Mouse (Mus musculus) hindbrain, embryonic 14.5 days (tissue): ENCODE data around the gene Rcan3. TPM values are rescaled to one million over a fixed set of nuclear protein-coding genes. Genes with fewer than 3 reads are reported as not detected.

Experiments used
- ATAC-seq: fragments of 200-750 bp; cut with Nextera tagmentation; 2 replicates; pipeline ENCODE4 v1.8.0; 2017; ENCODE audit warnings: moderate number of reproducible peaks, mild to moderate bottlenecking, moderate TSS enrichment, moderate library complexity; ENCODE audit not compliant: low FRiP score
- DNase-seq: peaks from one replicate; pipeline ENCODE4 v3.0.0-alpha.2; 2015; ENCODE audit warnings: low spot score
- H3K27ac ChIP-seq: fragments of 300-500 bp; sonication (generic); 2 replicates; pipeline ENCODE4 v1.5.1; 2014; ENCODE audit warnings: mild to moderate bottlenecking, moderate library complexity
- H3K27me3 ChIP-seq: fragments of 300-500 bp; sonication (generic); 2 replicates; pipeline ENCODE4 v1.6.1; 2014; ENCODE audit warnings: mild to moderate bottlenecking, low read length, mixed read lengths; ENCODE audit not compliant: control insufficient read depth, insufficient read depth
- H3K36me3 ChIP-seq: fragments of 300-500 bp; sonication (generic); replicated peaks from 2 replicates; pipeline ENCODE4 v1.6.1; 2014; ENCODE audit not compliant: control insufficient read depth, insufficient read depth
- H3K4me1 ChIP-seq: fragments of 300-500 bp; sonication (generic); replicated peaks from 2 replicates; pipeline ENCODE4 v1.6.1; 2014; ENCODE audit warnings: antibody characterized with exemption, low read length, mixed read lengths; ENCODE audit not compliant: control insufficient read depth, insufficient read depth
- H3K4me2 ChIP-seq: fragments of 300-500 bp; sonication (generic); replicated peaks from 2 replicates; pipeline ENCODE4 v1.6.1; 2014; ENCODE audit warnings: mild to moderate bottlenecking, moderate library complexity
- H3K4me3 ChIP-seq: fragments of 300-500 bp; sonication (generic); replicated peaks from 2 replicates; pipeline ENCODE4 v1.5.1; 2014; ENCODE audit warnings: mild to moderate bottlenecking, low read length
- H3K9ac ChIP-seq: fragments of 300-500 bp; sonication (generic); 2 replicates; pipeline ENCODE4 v1.6.1; 2014
- H3K9me3 ChIP-seq: fragments of 300-500 bp; sonication (generic); 2 replicates; pipeline ENCODE4 v1.6.1; 2016; ENCODE audit warnings: low read length; ENCODE audit not compliant: control insufficient read depth
- WGBS: fragments of 180-500 bp; shearing (Covaris S2); extraction: QIAGEN DNeasy Blood & Tissue Kit; methylation state at CpG from one replicate; pipeline ENCODE4 v1.1.7; 2014; 5-methylcytosine and 5-hydroxymethylcytosine counted together
- microRNA counts: library from miRNA; unstranded; fragments of <30 nt; microRNA quantifications from one replicate; lab custom pipeline; 2016
- microRNA-seq: library from miRNA; unstranded; fragments of <30 nt; microRNA quantifications from one replicate; pipeline ENCODE4, GENCODE M21; 2016
- polyA plus RNA-seq: library from polyadenylated mRNA; unstranded; fragments of >200 nt; fragmentation: Nextera tagmentation; extraction: Ambion mirVana; gene quantifications from 2 replicates; pipeline ENCODE4 v1.2.1, GENCODE M21; 2014

The Rcan3 gene
- polyA plus RNA-seq, 1 experiment from 2014 or later, result 48.8 TPM

DNA sequence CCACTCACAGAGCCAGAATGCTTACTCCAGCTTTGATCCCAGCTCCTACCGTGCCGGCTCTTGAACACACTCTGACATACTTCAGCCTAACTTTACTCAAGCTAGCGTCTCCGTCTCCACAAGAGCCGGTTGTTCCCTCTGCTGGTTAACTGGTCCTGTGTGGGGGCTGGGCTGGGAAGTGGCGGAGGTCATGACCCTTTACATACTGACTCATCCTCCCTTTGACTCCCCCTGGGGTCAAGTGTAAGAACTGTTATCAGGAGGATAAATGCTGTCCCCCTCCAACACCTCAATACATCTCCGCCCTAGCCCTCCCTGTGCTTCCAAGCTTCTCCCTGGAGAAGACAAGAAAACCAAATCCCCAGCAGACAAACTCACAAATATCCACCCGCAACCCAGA, 52.3 kb downstream of the Rcan3 start:
- no peak overlapping the region for H3K27ac ChIP-seq
- no peak overlapping the region for H3K4me3 ChIP-seq
- H3K4me2 ChIP-seq, result no peak overlapping the region
- H3K9me3 ChIP-seq, result no peaks in the 10 kb centered on the region
- no peak for DNase-seq
- no peak for ATAC-seq
- no peak overlapping the region for H3K9ac ChIP-seq
- 0 out of 2 replicates have a peak, but pooled peaks cover 5% of the 10 kb centered on the region for H3K27me3 ChIP-seq
- 51% methylated on average over 8 of the region's 8 CpGs for WGBS
- no peaks in the 10 kb centered on the region for H3K36me3 ChIP-seq
- no peaks in the 10 kb centered on the region for H3K4me1 ChIP-seq

GRCm38 (mm10) chr4:135377241-135377640, 56.4 kb downstream of the Rcan3 start:
- Histone ChIP-seq H3K27me3 (no peaks in the 10 kb centered on the region), H3K9ac (no peak overlapping the region), H3K36me3 (no peaks in the 10 kb centered on the region), H3K9me3 (no peaks in the 10 kb centered on the region), H3K4me2 (no peak overlapping the region), H3K4me1 (no peaks in the 10 kb centered on the region), H3K4me3 (no peak overlapping the region), H3K27ac (no peak overlapping the region)
- no peak for DNase-seq
- no peak for ATAC-seq
- WGBS, result 87% methylated on average over 11 of the region's 11 CpGs

GRCm38 (mm10) chr4:135375444-135375843, 58.2 kb downstream of the Rcan3 start:
- ATAC-seq (no peak), DNase-seq (no peak)
- 65% methylated on average over 3 of the region's 3 CpGs for WGBS
- Histone ChIP-seq H3K4me3 (no peak overlapping the region), H3K4me1 (no peaks in the 10 kb centered on the region), H3K27ac (no peak overlapping the region), H3K9me3 (no peaks in the 10 kb centered on the region), H3K27me3 (no peaks in the 10 kb centered on the region), H3K4me2 (no peak overlapping the region), H3K36me3 (no peaks in the 10 kb centered on the region), H3K9ac (no peak overlapping the region)

DNA sequence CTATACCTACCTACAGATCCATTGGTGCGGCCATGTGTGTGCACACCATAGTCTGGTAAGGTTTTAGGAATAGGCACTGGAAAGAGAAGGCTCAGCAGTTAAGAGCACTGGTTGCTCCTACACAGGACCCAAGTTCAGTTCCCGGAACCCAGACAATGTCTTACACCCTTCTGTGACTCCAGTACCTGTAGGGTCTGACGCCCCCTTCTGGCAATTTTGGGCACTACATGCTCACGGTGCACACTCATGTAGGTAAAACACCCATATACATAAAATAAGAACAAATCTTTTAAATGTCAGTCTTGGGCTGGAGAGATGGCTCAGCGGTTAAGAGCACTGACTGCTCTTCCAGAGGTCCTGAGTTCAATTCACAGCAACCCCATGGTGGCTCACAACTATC, 60.4 kb downstream of the Rcan3 start:
- no peak overlapping the region for H3K4me3 ChIP-seq
- no peak overlapping the region for H3K27ac ChIP-seq
- no peak for ATAC-seq
- WGBS, result 81% methylated on average over 5 of the region's 5 CpGs
- H3K9ac ChIP-seq, result no peak overlapping the region
- no peaks in the 10 kb centered on the region for H3K9me3 ChIP-seq
- no peak for DNase-seq
- no peak overlapping the region for H3K4me2 ChIP-seq
- H3K36me3 ChIP-seq, result no peaks in the 10 kb centered on the region
- H3K27me3 ChIP-seq, result no peaks in the 10 kb centered on the region
- H3K4me1 ChIP-seq, result no peaks in the 10 kb centered on the region

DNA sequence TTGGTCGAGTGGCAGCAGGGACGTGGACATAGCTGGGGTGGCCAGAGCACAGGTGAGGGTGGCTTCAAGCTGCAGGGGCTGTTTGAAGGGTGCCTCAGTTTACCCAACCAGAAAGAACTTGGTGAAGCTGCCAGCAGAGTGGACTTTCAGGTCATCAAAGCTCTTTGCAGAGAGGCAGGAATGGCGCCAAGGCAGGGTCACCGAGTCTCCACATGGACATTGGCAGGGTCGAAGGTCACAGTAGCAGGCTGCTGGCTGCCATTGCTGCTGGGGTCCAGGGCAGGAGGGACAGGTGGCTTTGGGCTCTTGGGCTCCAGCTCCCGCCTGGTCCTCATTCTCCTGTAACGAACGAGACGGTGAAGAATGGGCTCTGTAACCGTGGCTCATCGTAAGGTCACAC, 63.3 kb downstream of the Rcan3 start:
- Histone ChIP-seq H3K27ac (no peak overlapping the region), H3K36me3 (no peaks in the 10 kb centered on the region), H3K9ac (no peak overlapping the region), H3K9me3 (no peaks in the 10 kb centered on the region), H3K27me3 (no peaks in the 10 kb centered on the region), H3K4me1 (no peaks in the 10 kb centered on the region), H3K4me3 (no peak overlapping the region), H3K4me2 (no peak overlapping the region)
- no peak for DNase-seq
- WGBS, result 72% methylated on average over 11 of the region's 11 CpGs
- ATAC-seq, result no peak

GRCm38 (mm10) chr4:135362828-135363227, 70.8 kb downstream of the Rcan3 start:
- ATAC-seq (no peak), DNase-seq (no peak)
- WGBS, result 21% methylated on average over 6 of the region's 6 CpGs

More at GRCm38 (mm10) chr4:135362828-135363227, 70.8 kb downstream of the Rcan3 start:
- Histone ChIP-seq H3K9ac (no peak overlapping the region), H3K27ac (no peak overlapping the region), H3K4me2 (no peak overlapping the region), H3K4me3 (no peak overlapping the region), H3K36me3 (no peaks in the 10 kb centered on the region), H3K27me3 (no peaks in the 10 kb centered on the region), H3K9me3 (no peaks in the 10 kb centered on the region), H3K4me1 (no peaks in the 10 kb centered on the region)

MicroRNA genes within 50 kb of the gene (microRNA counts, 519-probe panel; counts per million panel counts)
- not detected for microRNA mmu-miR-700 (lab: Ali Mortazavi, UCI)

Small RNA genes lying within 50 kb of the gene (microRNA-seq; reads per million reads assigned to microRNA genes)
- 271 reads per million, percentile 64 among the genes with 10 or more reads in this experiment for gene Mir700

Other genes starting within 250 kb of the Rcan3 start
- 43.2 and 50.4 TPM in 2 replicates for gene Clic4, start 161.0 kb downstream of the Rcan3 start, polyA plus RNA-seq
- 137 and 146 TPM in 2 replicates for gene Srrm1, start 80.5 kb downstream of the Rcan3 start, polyA plus RNA-seq
- gene Ncmap, start 35.6 kb downstream of the Rcan3 start, polyA plus RNA-seq, result 0.90 and 1.0 TPM in 2 replicates
- gene Stpg1, start 60.9 kb upstream of the Rcan3 start, polyA plus RNA-seq, result 0.20 and 0.29 TPM in 2 replicates
- gene Nipal3, start 61.2 kb upstream of the Rcan3 start, polyA plus RNA-seq, result 7.2 and 11.0 TPM in 2 replicates
- 1.0 and 1.1 TPM in 2 replicates for gene Grhl3, start 139.8 kb upstream of the Rcan3 start, polyA plus RNA-seq